Comparison of ENCODE assay signal across 8 mouse cellular contexts in genomic region chr16:83420676-83421075, GRCm38 (mm10).
DNase-seq lines count a peak whose midpoint lies in the region; ATAC-seq and TF ChIP-seq lines count a peak whose summit lies in the region.

No protein-coding gene starts in this region.

- H3K9ac ChIP-seq in lung, embryonic 14.5 days: no peak overlapping the region
- no peak overlapping the region for H3K9ac ChIP-seq in forebrain, embryonic 16.5 days (replicated peaks; ENCODE audit: low read depth, low read length)

- H3K27ac ChIP-seq in lung, embryonic 14.5 days (ENCODE audit: low read depth): no peak overlapping the region
- H3K27ac ChIP-seq in forebrain, embryonic 16.5 days (ENCODE audit: low read length): no peak overlapping the region
- H3K27ac ChIP-seq in hindbrain, embryonic 10.5 days: no peak overlapping the region

- H3K4me3 ChIP-seq in lung, embryonic 14.5 days (ENCODE audit: low read depth, low read length): no peak overlapping the region
- H3K4me3 ChIP-seq in lung, adult 2 months (replicated peaks; ENCODE audit: extremely low read depth, low read depth, low read length): no peak overlapping the region
- no peak overlapping the region for H3K4me3 ChIP-seq in forebrain, embryonic 16.5 days (replicated peaks; ENCODE audit: low read length)
- no peak overlapping the region for H3K4me3 ChIP-seq in hindbrain, embryonic 10.5 days

- no peaks in the 10 kb centered on the region for H3K36me3 ChIP-seq in lung, embryonic 14.5 days (ENCODE audit: insufficient read depth)
- H3K36me3 ChIP-seq in forebrain, embryonic 16.5 days (ENCODE audit: control insufficient read depth, insufficient read depth): no peaks in the 10 kb centered on the region
- H3K36me3 ChIP-seq in hindbrain, embryonic 10.5 days: no peaks in the 10 kb centered on the region

- ATAC-seq in lung, embryonic 14.5 days (ENCODE audit: insufficient read depth): peak; percentile 49; the same call in 1 of the 2 replicates
- peak; percentile 94 for ATAC-seq in forebrain, embryonic 16.5 days

- H3K9me3 ChIP-seq in lung, embryonic 14.5 days (ENCODE audit: low read depth, low read length): no peaks in the 10 kb centered on the region
- H3K9me3 ChIP-seq in forebrain, embryonic 16.5 days (ENCODE audit: control insufficient read depth, low read length): no peaks in the 10 kb centered on the region
- H3K9me3 ChIP-seq in hindbrain, embryonic 10.5 days: no peaks in the 10 kb centered on the region

- H3K27me3 ChIP-seq in lung, embryonic 14.5 days (ENCODE audit: insufficient read depth, low read length): no peaks in the 10 kb centered on the region
- no peaks in the 10 kb centered on the region for H3K27me3 ChIP-seq in forebrain, embryonic 16.5 days (replicated peaks; ENCODE audit: control insufficient read depth, insufficient read depth, low read length)
- H3K27me3 ChIP-seq in hindbrain, embryonic 10.5 days (ENCODE audit: insufficient read depth, poor library complexity, severe bottlenecking): no peaks in the 10 kb centered on the region

- no peak for TF ChIP-seq POLR2A in lung, adult 2 months (IDR thresholded peaks at IDR 0.05; ENCODE audit: borderline replicate concordance, extremely low read depth, low read depth, low read length)

- WGBS in lung, embryonic 14.5 days: 40% methylated on average over 1 of the region's 1 CpGs
- 31% methylated on average over 1 of the region's 1 CpGs for WGBS in lung, adult 2 months
- 21% methylated on average over 1 of the region's 1 CpGs for WGBS in forebrain, embryonic 16.5 days
- 65% methylated on average over 1 of the region's 1 CpGs for WGBS in hindbrain, embryonic 10.5 days

- no peak for TF ChIP-seq CTCF in lung, embryonic 14.5 days (IDR thresholded peaks at IDR 0.05; ENCODE audit: low read depth)
- no peak for TF ChIP-seq CTCF in lung, adult 2 months (IDR thresholded peaks at IDR 0.05; ENCODE audit: insufficient read depth, low read length)

- peak; percentile 62 for DNase-seq in lung, embryonic 14.5 days
- no peak for DNase-seq in lung, adult 2 months
- peak; percentile 4 to 55 for DNase-seq in left cerebral cortex, adult 8-10 months (ENCODE audit: low spot score in 2 of 2)
- peak; percentile 6 to 34 for DNase-seq in right cerebral cortex, postnatal 36 days (ENCODE audit: low spot score in 2 of 2)
- DNase-seq in thymus, postnatal 10 days (ENCODE audit: low spot score in 2 of 2): no peak
- DNase-seq in adipocyte (ENCODE audit: low spot score): no peak
- DNase-seq in hindbrain, embryonic 10.5 days (ENCODE audit: low spot score): no peak

- no peak overlapping the region for H3K4me2 ChIP-seq in lung, embryonic 14.5 days
- no peak overlapping the region for H3K4me2 ChIP-seq in forebrain, embryonic 16.5 days (ENCODE audit: low read length)

- H3K4me1 ChIP-seq in lung, embryonic 14.5 days (ENCODE audit: insufficient read depth): no peaks in the 10 kb centered on the region
- no peaks in the 10 kb centered on the region for H3K4me1 ChIP-seq in lung, adult 2 months (ENCODE audit: control insufficient read depth, insufficient read depth, low read length)
- H3K4me1 ChIP-seq in forebrain, embryonic 16.5 days (replicated peaks; ENCODE audit: control insufficient read depth, insufficient read depth, low read length): no peaks in the 10 kb centered on the region
- no peaks in the 10 kb centered on the region for H3K4me1 ChIP-seq in hindbrain, embryonic 10.5 days (replicated peaks)

Comparison
In these comparisons a context has a peak if more than half of its experiments do, and no peak if none do; other contexts are left out.
1. DNase-seq: peak in lung, embryonic 14.5 days (single experiment), left cerebral cortex, adult 8-10 months (2 of 2) and right cerebral cortex, postnatal 36 days (2 of 2); none in lung, adult 2 months (single experiment), thymus, postnatal 10 days (0 of 2), adipocyte (single experiment) and hindbrain, embryonic 10.5 days (single experiment).